Mouse (Mus musculus) MEL (cell line): ENCODE measurements at regions not wholly inside any gene's neighbourhood (a gene's known extent, or its start where the extent isn't known, plus 50 kb on each side); places are given as distances from the start of the nearest gene placed in this dataset.

Source experiments
- CTCF ChIP-seq, 3 experiments: IDR thresholded peaks in 2 of 3; conservative IDR thresholded peaks in 1 of 3; 2 replicates each; pipeline ENCODE4 v1.5.1; 2011 to 2012; ENCODE audit warnings: low read length in 3 of 3, low read depth in 2 of 3, mild to moderate bottlenecking in 2 of 3, improper control_type of control experiment in 1 of 3, inconsistent platforms in 1 of 3, mixed read lengths in 1 of 3, moderate library complexity in 1 of 3; ENCODE audit not compliant: control insufficient read depth in 1 of 3, insufficient read depth in 1 of 3, poor library complexity in 1 of 3, severe bottlenecking in 1 of 3
- MAX ChIP-seq: IDR thresholded peaks from 2 replicates; pipeline ENCODE4 v1.6.1; 2011; ENCODE audit warnings: low read length, improper control_type of control experiment
- POLR2A ChIP-seq, 2 experiments: IDR thresholded peaks; 2 replicates each; pipeline ENCODE4 v1.6.1; 2011 to 2012; ENCODE audit warnings: low read length in 2 of 2, mild to moderate bottlenecking in 2 of 2, control low read depth in 1 of 2, improper control_type of control experiment in 1 of 2, low read depth in 1 of 2, moderate library complexity in 1 of 2; ENCODE audit not compliant: control insufficient read depth in 1 of 2, insufficient read depth in 1 of 2, poor library complexity in 1 of 2
- POLR2AphosphoS2 ChIP-seq: IDR thresholded peaks from 2 replicates; pipeline ENCODE4 v1.6.1; 2011; ENCODE audit warnings: low read length, improper control_type of control experiment
- TBP ChIP-seq: IDR thresholded peaks from 2 replicates; pipeline ENCODE4 v1.8.0; 2011; ENCODE audit warnings: low read depth, low read length, improper control_type of control experiment
- USF2 ChIP-seq, 2 experiments: IDR thresholded peaks; 2 replicates each; pipeline ENCODE4 v1.6.1; 2011 to 2012; ENCODE audit warnings: improper control_type of control experiment in 2 of 2, low read length in 2 of 2, borderline replicate concordance in 1 of 2, inconsistent platforms in 1 of 2, low read depth in 1 of 2, mild to moderate bottlenecking in 1 of 2; ENCODE audit not compliant: insufficient read depth in 1 of 2
- ZC3H11A ChIP-seq: IDR thresholded peaks from 2 replicates; pipeline ENCODE4 v1.6.1; 2012; ENCODE audit warnings: low read depth, mild to moderate bottlenecking, inconsistent platforms, low read length, improper control_type of control experiment
- ZKSCAN1 ChIP-seq: IDR thresholded peaks from 2 replicates; pipeline ENCODE4 v1.6.1; 2012; ENCODE audit warnings: low read depth, mild to moderate bottlenecking, inconsistent platforms, low read length, improper control_type of control experiment, moderate library complexity
- ZNF384 ChIP-seq: IDR thresholded peaks from 2 replicates; pipeline ENCODE4 v1.6.1; 2012; ENCODE audit warnings: low read depth, mild to moderate bottlenecking, inconsistent platforms, low read length, improper control_type of control experiment

GRCm38 (mm10) chr11:57913801-57914560 lies 81.4 kb upstream of the Hand1 start:
- TF ChIP-seq ZC3H11A (no peak), ZNF384 (no peak), TBP (no peak), CTCF (IDR thresholded peaks at IDR 0.05 in 2 of 3, conservative IDR thresholded peaks at IDR 0.05 in 1 of 3; ENCODE audit: control insufficient read depth in 1 of 3, insufficient read depth in 1 of 3, low read depth in 2 of 3, low read length in 3 of 3, poor library complexity in 1 of 3, severe bottlenecking in 1 of 3) (no peak), MAX (no peak), USF2 (IDR thresholded peaks at IDR 0.05; ENCODE audit: borderline replicate concordance in 1 of 2, insufficient read depth in 1 of 2, low read depth in 1 of 2, low read length in 2 of 2) (no peak), POLR2A (IDR thresholded peaks at IDR 0.05; ENCODE audit: control insufficient read depth in 1 of 2, insufficient read depth in 1 of 2, low read depth in 1 of 2, low read length in 2 of 2, poor library complexity in 1 of 2) (no peak), POLR2AphosphoS2 (no peak), ZKSCAN1 (no peak)
